Mouse (Mus musculus) forebrain, embryonic 10.5 days (tissue): ENCODE measurements around the gene Insl6. TPM values are rescaled to one million over a fixed set of nuclear protein-coding genes. Genes with fewer than 3 reads are reported as not detected.

ENCODE experiments used
- DNase-seq: peaks from one replicate; pipeline ENCODE4 v3.0.0-alpha.2; 2017; ENCODE audit warnings: low spot score; ENCODE audit errors: extremely low spot score
- H3K27ac ChIP-seq: fragments of 300-500 bp; sonication (generic); 2 replicates; pipeline ENCODE4 v1.5.1; 2016; ENCODE audit warnings: mild to moderate bottlenecking
- H3K27me3 ChIP-seq: fragments of 300-500 bp; sonication (generic); 2 replicates; pipeline ENCODE4 v1.6.1; 2016; ENCODE audit warnings: mild to moderate bottlenecking; ENCODE audit not compliant: poor library complexity, severe bottlenecking
- H3K36me3 ChIP-seq: fragments of 300-500 bp; sonication (generic); replicated peaks from 2 replicates; pipeline ENCODE4 v1.6.1; 2016; ENCODE audit warnings: mild to moderate bottlenecking, moderate library complexity
- H3K4me1 ChIP-seq: fragments of 300-500 bp; sonication (generic); 2 replicates; pipeline ENCODE4 v1.6.1; 2016
- H3K4me3 ChIP-seq: fragments of 300-500 bp; sonication (generic); 2 replicates; pipeline ENCODE4 v1.5.1; 2016; ENCODE audit warnings: mild to moderate bottlenecking, moderate library complexity
- H3K9me3 ChIP-seq: fragments of 300-500 bp; sonication (generic); 2 replicates; pipeline ENCODE4 v1.6.1; 2016; ENCODE audit warnings: mild to moderate bottlenecking, moderate library complexity
- WGBS: fragments of 180-500 bp; shearing (Covaris S2); methylation state at CpG from one replicate; pipeline ENCODE4 v1.1.7; 2016; 5-methylcytosine and 5-hydroxymethylcytosine counted together
- polyA plus RNA-seq: library from polyadenylated mRNA; unstranded; fragments of >200 nt; fragmentation: Nextera tagmentation; extraction: Ambion mirVana; gene quantifications from 2 replicates; pipeline ENCODE4 v1.2.1, GENCODE M21; 2016

Gene Insl6
- polyA plus RNA-seq, 1 experiment from 2014 or later: 5.3 TPM

- H3K4me1 ChIP-seq: no peaks in the 10 kb centered on the region
- no peaks in the 10 kb centered on the region for H3K27me3 ChIP-seq
- no peaks in the 10 kb centered on the region for H3K9me3 ChIP-seq
- 90% methylated on average over 6 of the region's 6 CpGs for WGBS
- no peak overlapping the region for H3K27ac ChIP-seq
- no peak for DNase-seq
- no peaks in the 10 kb centered on the region for H3K36me3 ChIP-seq
- H3K4me3 ChIP-seq: no peak overlapping the region
Measured at GRCm38 (mm10) chr19:29342281-29342680, 17.1 kb upstream of the Insl6 start.

DNA sequence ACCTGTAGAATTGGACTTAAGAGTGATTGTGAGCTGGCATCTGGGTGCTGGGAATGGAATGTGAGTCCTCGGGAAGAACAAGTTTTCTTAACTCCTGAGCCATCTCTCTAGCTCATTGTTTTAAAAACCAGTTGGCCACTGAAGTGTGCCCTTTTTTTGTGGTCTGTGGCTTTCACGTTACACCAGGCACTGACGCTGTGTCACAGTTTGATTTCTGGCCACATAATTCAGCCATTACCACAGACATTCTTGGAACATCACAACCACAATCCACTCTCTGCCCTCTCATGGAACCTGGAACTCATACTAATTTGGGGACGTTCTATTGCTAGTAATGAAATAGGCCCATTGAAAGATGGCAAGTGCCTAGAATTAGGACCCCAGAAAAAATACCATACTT is 15.9 kb upstream of the Insl6 start:
- Histone ChIP-seq H3K4me1 (no peaks in the 10 kb centered on the region), H3K36me3 (no peaks in the 10 kb centered on the region), H3K27ac (no peak overlapping the region), H3K4me3 (no peak overlapping the region), H3K9me3 (no peaks in the 10 kb centered on the region), H3K27me3 (no peaks in the 10 kb centered on the region)
- 90% methylated on average over 4 of the region's 4 CpGs for WGBS
- DNase-seq: no peak

DNA sequence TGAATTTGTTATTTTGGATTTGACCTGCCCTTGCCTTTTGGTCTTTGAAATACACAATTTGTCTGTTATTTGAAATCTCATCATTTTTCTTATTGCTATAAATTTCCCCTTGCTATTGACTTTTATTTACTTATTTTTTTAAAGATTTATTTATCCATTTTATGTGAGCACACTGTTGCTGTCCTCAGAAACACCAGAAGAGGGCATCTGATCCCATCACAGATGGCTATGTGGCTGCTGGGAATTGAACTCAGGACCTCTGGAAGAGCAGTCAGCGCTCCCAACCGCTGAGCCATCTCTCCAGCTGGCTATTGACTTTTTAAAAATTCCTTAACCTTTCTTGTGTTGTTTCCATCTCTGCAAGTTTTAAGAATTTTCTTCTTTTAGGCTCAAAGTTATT is 11.5 kb upstream of the Insl6 start:
- Histone ChIP-seq H3K27me3 (peaks cover 26% of the 10 kb centered on the region), H3K27ac (no peak overlapping the region), H3K9me3 (no peaks in the 10 kb centered on the region), H3K4me1 (peaks cover 11% of the 10 kb centered on the region), H3K4me3 (no peak overlapping the region), H3K36me3 (no peaks in the 10 kb centered on the region)
- WGBS: 84% methylated on average over 2 of the region's 2 CpGs
- DNase-seq: no peak

DNA sequence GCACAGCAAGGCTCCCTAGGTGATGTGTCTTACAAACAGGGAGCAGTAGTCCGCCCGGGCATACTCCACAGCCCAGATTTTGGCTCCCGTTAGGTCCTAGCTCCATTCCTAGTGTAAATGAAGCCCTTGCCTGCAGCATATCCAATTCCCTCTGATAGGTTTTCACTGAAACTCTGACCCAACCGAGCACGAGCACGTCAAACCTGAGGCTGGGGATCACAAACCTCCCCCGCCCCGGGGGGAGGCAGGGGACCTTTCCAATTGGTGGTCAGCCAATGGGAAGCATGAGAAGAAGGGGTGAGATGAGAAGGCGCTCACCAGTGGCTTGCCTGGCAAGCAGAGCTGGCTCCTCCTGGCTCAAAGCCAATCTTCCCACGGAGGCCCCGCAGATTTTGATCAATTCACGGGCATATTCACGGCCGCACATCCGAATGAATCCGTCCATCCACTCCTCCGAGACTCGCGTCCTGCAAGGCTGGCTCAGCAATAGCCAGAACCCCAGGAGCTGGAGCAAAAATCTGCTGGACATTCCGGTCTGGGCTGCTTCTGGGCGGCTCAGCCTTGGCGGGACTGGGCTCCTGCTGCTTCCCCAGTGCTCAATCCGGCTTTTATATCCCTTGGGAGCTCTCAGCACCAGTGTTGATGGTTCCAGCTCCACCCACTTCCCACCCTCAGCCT is 9.1 kb upstream of the Insl6 start, which contains the start of gene Rln1:
TSS of gene Rln1 (minus strand) at position 603 of the 678 bp plus-strand sequence.
- Histone ChIP-seq H3K27me3 (peaks cover 26% of the 10 kb centered on the region), H3K36me3 (no peaks in the 10 kb centered on the region), H3K4me3 (peak within 1 kb of the TSS; percentile 55), H3K9me3 (no peaks in the 10 kb centered on the region), H3K27ac (peak within 1 kb of the TSS; percentile 84), H3K4me1 (peaks cover 11% of the 10 kb centered on the region)
- DNase-seq: peak; percentile 49
- 3% methylated on average over 23 of the region's 23 CpGs for WGBS

GRCm38 (mm10) chr19:29326822-29327552 is 1.8 kb upstream of the Insl6 start:
- H3K27me3 ChIP-seq: peaks cover 21% of the 10 kb centered on the region
- H3K27ac ChIP-seq: no peak overlapping the region
- H3K36me3 ChIP-seq: no peaks in the 10 kb centered on the region
- no peak overlapping the region for H3K4me3 ChIP-seq
- peaks cover 21% of the 10 kb centered on the region for H3K4me1 ChIP-seq
- no peak for DNase-seq
- H3K9me3 ChIP-seq: no peaks in the 10 kb centered on the region
- 88% methylated on average over 13 of the region's 13 CpGs for WGBS

GRCm38 (mm10) chr19:29326396-29326795 is 1.2 kb upstream of the Insl6 start:
- H3K27ac ChIP-seq: no peak overlapping the region
- no peak for DNase-seq
- H3K9me3 ChIP-seq: no peaks in the 10 kb centered on the region
- H3K4me1 ChIP-seq: peaks cover 21% of the 10 kb centered on the region
- 94% methylated on average over 4 of the region's 4 CpGs for WGBS
- no peaks in the 10 kb centered on the region for H3K36me3 ChIP-seq
- H3K27me3 ChIP-seq: peaks cover 21% of the 10 kb centered on the region
- no peak overlapping the region for H3K4me3 ChIP-seq

- Histone ChIP-seq H3K27me3 (peaks cover 21% of the 10 kb centered on the region), H3K27ac (peak overlapping the region; percentile 40; the same call in 1 of the 2 replicates), H3K9me3 (no peaks in the 10 kb centered on the region), H3K4me1 (peaks cover 21% of the 10 kb centered on the region), H3K4me3 (peak overlapping the region; percentile 51), H3K36me3 (no peaks in the 10 kb centered on the region)
- no peak for DNase-seq
- WGBS: 73% methylated on average over 9 of the region's 9 CpGs
Measured at GRCm38 (mm10) chr19:29325852-29326180, 660 bp upstream of the Insl6 start.

GRCm38 (mm10) chr19:29323416-29324049 is 1.6 kb downstream of the Insl6 start:
- Histone ChIP-seq H3K9me3 (no peaks in the 10 kb centered on the region), H3K27ac (no peak overlapping the region), H3K4me1 (peaks cover 21% of the 10 kb centered on the region), H3K36me3 (no peaks in the 10 kb centered on the region), H3K4me3 (no peak overlapping the region), H3K27me3 (peaks cover 21% of the 10 kb centered on the region)
- DNase-seq: no peak
- 83% methylated on average over 8 of the region's 8 CpGs for WGBS

DNA sequence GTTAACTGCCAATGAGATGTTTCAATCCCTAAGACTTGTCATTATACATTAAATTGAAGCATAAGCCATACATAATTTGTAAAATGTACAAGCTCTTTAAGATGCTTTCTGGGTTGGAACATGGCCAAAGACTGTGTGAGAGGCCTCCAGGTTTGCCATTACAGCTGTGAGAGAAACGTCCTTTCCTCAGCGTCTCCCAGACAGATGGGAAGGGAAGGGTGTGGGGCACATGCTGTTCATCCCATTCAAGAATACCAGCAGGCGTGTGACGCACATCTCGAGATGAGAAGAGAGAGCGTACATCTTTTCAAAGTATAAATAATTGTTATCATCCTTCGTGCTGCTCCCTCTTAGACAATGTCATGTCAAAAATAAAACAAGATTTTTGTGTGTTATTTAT is 12.5 kb downstream of the Insl6 start:
- 74% methylated on average over 7 of the region's 7 CpGs for WGBS
- H3K27me3 ChIP-seq: no peaks in the 10 kb centered on the region
- H3K27ac ChIP-seq: no peak overlapping the region
- H3K4me3 ChIP-seq: no peak overlapping the region
- peaks cover 12% of the 10 kb centered on the region; the same call in 1 of the 2 replicates for H3K9me3 ChIP-seq
- peaks cover under 1% of the 10 kb centered on the region; the same call in 1 of the 2 replicates for H3K4me1 ChIP-seq
- peaks cover 30% of the 10 kb centered on the region for H3K36me3 ChIP-seq
- DNase-seq: no peak

DNA sequence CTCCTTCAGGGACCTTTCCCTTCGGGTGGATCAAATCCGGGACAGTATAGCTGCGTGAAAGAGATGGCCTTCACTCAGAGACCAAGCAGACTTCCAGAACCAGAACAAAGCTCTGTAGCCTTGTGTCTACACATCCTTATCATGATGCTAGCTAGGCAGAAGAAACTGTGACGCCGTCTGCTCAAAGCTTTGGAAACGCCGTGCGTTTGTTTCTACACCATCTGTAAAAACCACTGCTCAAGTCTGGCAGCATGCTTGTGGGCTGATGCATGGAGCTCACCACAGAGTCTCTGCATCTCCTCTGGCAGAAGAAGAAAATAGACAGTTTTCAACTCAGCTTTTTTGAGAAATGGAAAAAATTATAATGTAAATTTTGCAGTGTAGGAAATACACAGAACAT is 13.4 kb downstream of the Insl6 start:
- 94% methylated on average over 8 of the region's 8 CpGs for WGBS
- no peak for DNase-seq
- peaks cover 30% of the 10 kb centered on the region for H3K36me3 ChIP-seq
- H3K27ac ChIP-seq: no peak overlapping the region
- H3K4me3 ChIP-seq: no peak overlapping the region
- no peaks in the 10 kb centered on the region for H3K27me3 ChIP-seq
- H3K4me1 ChIP-seq: peaks cover 7% of the 10 kb centered on the region; the same call in 1 of the 2 replicates
- H3K9me3 ChIP-seq: peaks cover 12% of the 10 kb centered on the region; the same call in 1 of the 2 replicates

DNA sequence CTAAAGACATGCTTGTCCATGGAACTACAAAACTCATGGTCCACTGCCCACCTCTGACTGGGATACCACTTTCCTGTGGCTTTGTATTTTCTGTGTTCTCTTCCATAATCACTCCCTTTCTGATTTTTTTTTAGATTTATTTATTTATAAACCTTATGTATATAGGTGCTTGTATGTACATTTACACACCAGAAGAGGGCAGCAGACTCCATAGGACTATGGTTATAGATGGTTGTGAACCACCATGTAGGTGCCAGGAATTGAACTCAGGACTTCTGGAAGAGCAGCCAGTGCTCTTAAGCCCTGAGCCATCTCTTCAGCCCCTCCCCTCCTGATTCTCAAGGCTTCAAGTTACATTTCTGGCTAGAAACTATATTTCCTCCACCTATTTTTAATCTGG is 16.3 kb downstream of the Insl6 start:
- Histone ChIP-seq H3K4me3 (no peak overlapping the region), H3K9me3 (no peaks in the 10 kb centered on the region), H3K27ac (no peak overlapping the region), H3K27me3 (no peaks in the 10 kb centered on the region), H3K36me3 (peaks cover 23% of the 10 kb centered on the region), H3K4me1 (peaks cover 7% of the 10 kb centered on the region; the same call in 1 of the 2 replicates)
- DNase-seq: no peak

DNA sequence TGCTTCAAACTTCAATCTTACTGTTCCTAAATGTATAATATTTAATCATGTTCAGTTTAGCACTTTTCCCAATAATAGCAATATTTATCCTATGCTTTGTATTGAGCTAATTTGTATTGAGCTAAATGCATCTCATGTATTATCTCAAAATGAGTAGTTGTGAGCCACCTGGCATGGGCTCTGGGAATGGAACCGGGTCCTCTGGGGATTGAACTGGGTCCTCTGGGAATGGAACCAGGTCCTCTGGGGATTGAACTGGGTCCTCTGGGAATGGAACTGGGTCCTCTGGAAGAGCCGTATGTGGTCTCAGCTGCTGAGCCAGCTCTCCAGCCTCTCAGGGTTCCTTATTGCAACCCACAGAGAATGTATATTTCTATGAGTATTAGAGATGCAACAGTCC is 23.0 kb downstream of the Insl6 start:
- no peak for DNase-seq
- no peak overlapping the region for H3K4me3 ChIP-seq
- H3K27me3 ChIP-seq: no peaks in the 10 kb centered on the region
- 92% methylated on average over 2 of the region's 2 CpGs for WGBS
- H3K9me3 ChIP-seq: no peaks in the 10 kb centered on the region
- H3K27ac ChIP-seq: no peak overlapping the region
- H3K4me1 ChIP-seq: peaks cover 5% of the 10 kb centered on the region; the same call in 1 of the 2 replicates
- H3K36me3 ChIP-seq: peaks cover 32% of the 10 kb centered on the region

GRCm38 (mm10) chr19:29300919-29301318 is 24.2 kb downstream of the Insl6 start:
- Histone ChIP-seq H3K9me3 (no peaks in the 10 kb centered on the region), H3K27me3 (no peaks in the 10 kb centered on the region), H3K27ac (no peak overlapping the region), H3K4me3 (no peak overlapping the region), H3K36me3 (peaks cover 30% of the 10 kb centered on the region), H3K4me1 (peaks cover 4% of the 10 kb centered on the region; the same call in 1 of the 2 replicates)
- 94% methylated on average over 13 of the region's 13 CpGs for WGBS
- no peak for DNase-seq
